In genomic region chr2:101608232-101608894, GRCm38 (mm10) we compare ENCODE assay signal across 11 mouse cellular contexts. TPM values are rescaled to one million over a fixed set of nuclear protein-coding genes. Genes with fewer than 3 reads are reported as not detected.
DNase-seq lines count a peak whose midpoint lies in the region; ATAC-seq and TF ChIP-seq lines count a peak whose summit lies in the region.
"Had no signal": no experiment of that assay in that cellular context is flagged by ENCODE, and none has a peak within 500 bp of the region (broad histone marks: within the 10 kb centered on the region; RNA-seq: fewer than 3 reads in every experiment).

No protein-coding gene starts in this region.

- no peaks in the 10 kb centered on the region for H3K36me3 ChIP-seq in lung, embryonic 14.5 days (ENCODE audit: insufficient read depth)
- H3K36me3 ChIP-seq in forebrain, embryonic 15.5 days = no peaks in the 10 kb centered on the region
- H3K36me3 ChIP-seq in limb, embryonic 12.5 days = no peaks in the 10 kb centered on the region

- H3K9ac ChIP-seq in lung, embryonic 14.5 days = no peak overlapping the region
- no peak overlapping the region for H3K9ac ChIP-seq in forebrain, embryonic 15.5 days (replicated peaks)
- no peak overlapping the region for H3K9ac ChIP-seq in limb, embryonic 12.5 days (replicated peaks)

- H3K4me2 ChIP-seq in lung, embryonic 14.5 days = no peak overlapping the region
- no peak overlapping the region for H3K4me2 ChIP-seq in forebrain, embryonic 15.5 days (replicated peaks)
- H3K4me2 ChIP-seq in limb, embryonic 12.5 days = no peak overlapping the region

- ATAC-seq in lung, embryonic 14.5 days (ENCODE audit: insufficient read depth) = peak; percentile 54
- ATAC-seq in forebrain, embryonic 15.5 days (replicated peaks) = peak; percentile 95
- peak; percentile 56; the same call in 1 of the 2 replicates for ATAC-seq in limb, embryonic 12.5 days (ENCODE audit: insufficient number of reproducible peaks, insufficient read depth, low FRiP score, low TSS enrichment, low read depth)
- ATAC-seq: intestine, postnatal 0 days had no signal

- no peak for DNase-seq in lung, embryonic 14.5 days
- no peak for DNase-seq in lung, postnatal 10 days
- peak; percentile 79 to 84 for DNase-seq in thymus, postnatal 10 days (ENCODE audit: low spot score in 2 of 2)
- DNase-seq in layer of hippocampus, postnatal 25 days (ENCODE audit: extremely low spot score in 1 of 2, low spot score in 1 of 2) = no peak
- no peak for DNase-seq in gastrocnemius, postnatal 36 days
- no peak for DNase-seq in B cell, adult 2 months
- DNase-seq: cerebellum, adult 8-10 months had no signal

- no peak overlapping the region for H3K4me3 ChIP-seq in lung, embryonic 14.5 days (ENCODE audit: low read depth, low read length)
- no peak overlapping the region for H3K4me3 ChIP-seq in forebrain, embryonic 15.5 days
- no peak overlapping the region for H3K4me3 ChIP-seq in limb, embryonic 12.5 days (replicated peaks)

- WGBS in lung, embryonic 14.5 days = 51% methylated on average over 7 of the region's 7 CpGs
- 35% methylated on average over 7 of the region's 7 CpGs for WGBS in forebrain, embryonic 15.5 days
- WGBS in limb, embryonic 12.5 days = 57% methylated on average over 7 of the region's 7 CpGs

- no peaks in the 10 kb centered on the region for H3K4me1 ChIP-seq in lung, embryonic 14.5 days (ENCODE audit: insufficient read depth)
- peaks cover 10% of the 10 kb centered on the region for H3K4me1 ChIP-seq in forebrain, embryonic 15.5 days
- H3K4me1 ChIP-seq in limb, embryonic 12.5 days (replicated peaks) = peaks cover 5% of the 10 kb centered on the region

- intact Hi-C loops in gastrocnemius, postnatal 36 days (cut with DNase I) = no loop called here

- H3K27me3 ChIP-seq in lung, embryonic 14.5 days (ENCODE audit: insufficient read depth, low read length) = no peaks in the 10 kb centered on the region
- H3K27me3 ChIP-seq in forebrain, embryonic 15.5 days = no peaks in the 10 kb centered on the region
- H3K27me3 ChIP-seq in limb, embryonic 12.5 days = no peaks in the 10 kb centered on the region

- no peaks in the 10 kb centered on the region for H3K9me3 ChIP-seq in lung, embryonic 14.5 days (ENCODE audit: low read depth, low read length)
- no peaks in the 10 kb centered on the region for H3K9me3 ChIP-seq in forebrain, embryonic 15.5 days
- no peaks in the 10 kb centered on the region for H3K9me3 ChIP-seq in limb, embryonic 12.5 days

- no peak for TF ChIP-seq CTCF in lung, embryonic 14.5 days (IDR thresholded peaks at IDR 0.05; ENCODE audit: low read depth)

- H3K27ac ChIP-seq in lung, embryonic 14.5 days (ENCODE audit: low read depth) = no peak overlapping the region
- H3K27ac ChIP-seq in forebrain, embryonic 15.5 days (replicated peaks) = no peak overlapping the region
- H3K27ac ChIP-seq in limb, embryonic 12.5 days = no peak overlapping the region

RNA-seq across cellular contexts. Expression of gene Rag2, which starts 16.2 kb away (rescaled TPM):
- polyA plus RNA-seq in lung, embryonic 14.5 days (2014; fragmentation: Nextera tagmentation; extraction: Ambion mirVana) = not detected in 2 replicates
- polyA plus RNA-seq in forebrain, embryonic 15.5 days (2015; fragmentation: Nextera tagmentation; extraction: Ambion mirVana) = not detected in 2 replicates
- polyA plus RNA-seq in limb, embryonic 12.5 days (2016; fragmentation: Nextera tagmentation; extraction: Ambion mirVana) = not detected in 2 replicates
- total RNA-seq in layer of hippocampus, postnatal 25 days (2021) = not detected
- total RNA-seq in gastrocnemius, postnatal 36 days (2021) = under 1 TPM in 1 of 2 experiments, not detected in 1; 0.48 TPM
- total RNA-seq: ES-E14 had no signal
- polyA plus RNA-seq: intestine, postnatal 0 days had no signal

RNA-seq across cellular contexts. Expression of gene Rag1, which starts 40.9 kb away (rescaled TPM):
- not detected in 2 replicates for polyA plus RNA-seq in lung, embryonic 14.5 days (2014; fragmentation: Nextera tagmentation; extraction: Ambion mirVana)
- polyA plus RNA-seq in forebrain, embryonic 15.5 days (2015; fragmentation: Nextera tagmentation; extraction: Ambion mirVana) = 0.06 and 0.14 TPM in 2 replicates
- polyA plus RNA-seq in limb, embryonic 12.5 days (2016; fragmentation: Nextera tagmentation; extraction: Ambion mirVana) = 0.34 and 0.51 TPM in 2 replicates
- total RNA-seq in layer of hippocampus, postnatal 25 days (2021) = under 1 TPM; 0.16 to 0.22 TPM
- total RNA-seq in gastrocnemius, postnatal 36 days (2021) = 1 to 10 TPM in 1 of 2 experiments, not detected in 1; 3.5 TPM
- total RNA-seq: ES-E14 had no signal
- polyA plus RNA-seq: intestine, postnatal 0 days had no signal

RNA-seq across cellular contexts. Expression of gene B230118H07Rik, which starts 41.0 kb away (rescaled TPM):
- polyA plus RNA-seq in lung, embryonic 14.5 days (2014; fragmentation: Nextera tagmentation; extraction: Ambion mirVana) = 52.4 and 53.9 TPM in 2 replicates
- polyA plus RNA-seq in forebrain, embryonic 15.5 days (2015; fragmentation: Nextera tagmentation; extraction: Ambion mirVana) = 48.7 and 52.2 TPM in 2 replicates
- 57.7 and 58.1 TPM in 2 replicates for polyA plus RNA-seq in limb, embryonic 12.5 days (2016; fragmentation: Nextera tagmentation; extraction: Ambion mirVana)
- 10 to 100 TPM; 30.7 to 33.0 TPM for total RNA-seq in layer of hippocampus, postnatal 25 days (2021)
- total RNA-seq in gastrocnemius, postnatal 36 days (2021) = 10 to 100 TPM; 57.9 to 81.9 TPM

Comparison
In these comparisons a context has a peak if more than half of its experiments do, and no peak if none do; other contexts are left out.
1. DNase-seq: peak in thymus, postnatal 10 days (2 of 2); none in lung, embryonic 14.5 days (single experiment), lung, postnatal 10 days (single experiment), layer of hippocampus, postnatal 25 days (0 of 2), gastrocnemius, postnatal 36 days (0 of 2) and B cell, adult 2 months (0 of 2).
2. Peak in every context shown above with its lines, with median percentiles within 50 percentile points of each other: ATAC-seq.